Mouse (Mus musculus) lung, adult 2 months (tissue): ENCODE results near the gene Psmd9. TPM values are rescaled to one million over a fixed set of nuclear protein-coding genes. Genes with fewer than 3 reads are reported as not detected.
A peak's percentile ranks its signal among the peaks of the same experiment; 100 is the strongest.

Source experiments
- DNase-seq: peaks from one replicate; pipeline ENCODE4 v3.0.0; 2022
- H3K4me1 ChIP-seq: fragments of 200-500 bp; 2 replicates; pipeline ENCODE4 v1.6.1; 2011; ENCODE audit warnings: low read length; ENCODE audit not compliant: control insufficient read depth, insufficient read depth
- H3K4me3 ChIP-seq: fragments of 200-500 bp; replicated peaks from 2 replicates; pipeline ENCODE3; 2011; ENCODE audit warnings: low read depth, mild to moderate bottlenecking, control low read depth, low read length; ENCODE audit errors: extremely low read depth
- CTCF ChIP-seq: fragments of 200-500 bp; IDR thresholded peaks from 2 replicates; pipeline ENCODE4 v1.5.1; 2011; ENCODE audit warnings: mild to moderate bottlenecking, low read length, control low read depth; ENCODE audit not compliant: insufficient read depth
- POLR2A ChIP-seq: fragments of 200-500 bp; IDR thresholded peaks from 2 replicates; pipeline ENCODE4 v1.6.1; 2011; ENCODE audit warnings: low read depth, mild to moderate bottlenecking, control low read depth, low read length, borderline replicate concordance; ENCODE audit errors: extremely low read depth
- WGBS: fragments of 180-500 bp; shearing (Covaris S2); methylation state at CpG from one replicate; pipeline ENCODE4 v1.1.7; 2018; 5-methylcytosine and 5-hydroxymethylcytosine counted together
- polyA plus RNA-seq: library from polyadenylated mRNA; depleted of rRNA; stranded (reverse); fragments of >200 nt; gene quantifications from 2 replicates; pipeline ENCODE4 v1.2.3, GENCODE M21; 2012

Gene Psmd9
- polyA plus RNA-seq, 1 experiment: 21.5 TPM

DNA sequence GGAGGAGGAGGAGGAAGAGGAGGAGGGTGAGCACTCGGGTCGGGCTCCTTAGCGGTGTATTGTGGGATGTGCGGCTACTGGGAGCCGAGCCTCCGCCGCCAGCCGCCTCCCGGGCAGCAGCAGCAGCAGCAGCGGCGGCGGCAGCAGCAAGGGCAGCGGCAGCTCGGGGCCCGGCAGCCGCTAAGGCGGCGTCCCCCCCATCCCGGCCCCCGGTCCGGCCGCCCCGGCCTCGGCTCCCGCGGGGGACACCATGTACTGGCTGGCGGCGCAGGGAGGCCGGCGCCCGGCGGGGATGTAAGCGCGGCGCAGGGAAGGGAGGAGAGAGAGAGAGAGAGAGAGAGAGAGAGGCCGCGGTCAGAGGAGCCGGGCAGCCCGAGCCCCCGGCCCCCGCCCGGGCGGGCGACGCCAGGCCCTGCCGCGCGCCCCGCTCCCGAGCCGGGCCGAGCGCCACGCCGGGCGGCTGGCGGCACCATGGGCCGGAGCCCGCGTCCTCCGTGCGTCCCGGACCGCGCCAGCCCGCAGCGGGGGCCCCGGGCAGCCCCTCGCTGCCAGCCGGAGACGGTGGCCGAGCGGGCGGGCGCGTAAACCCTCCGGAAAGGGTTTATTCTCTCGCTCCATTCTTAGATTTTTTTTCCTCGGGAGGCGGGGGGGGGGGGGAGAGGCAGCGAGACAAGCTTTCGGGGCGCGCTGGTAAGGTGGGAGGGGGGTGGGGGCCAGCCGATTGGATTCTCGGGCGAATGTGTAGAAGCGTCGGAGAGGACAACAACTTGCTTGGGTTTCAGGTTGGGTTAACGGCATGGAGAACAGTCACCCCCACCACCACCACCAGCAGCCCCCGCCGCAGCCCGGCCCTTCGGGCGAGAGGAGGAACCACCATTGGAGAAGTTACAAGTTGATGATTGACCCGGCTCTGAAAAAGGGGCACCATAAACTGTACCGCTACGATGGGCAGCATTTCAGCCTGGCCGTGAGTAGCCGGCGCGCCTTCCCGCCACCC lies 26.8 kb upstream of the Psmd9 start, which contains the start of gene Setd1b:
Gene Setd1b, plus strand, starts transcription at position 33 of the 997 bp plus-strand sequence.
- Histone ChIP-seq H3K4me3 (peak within 1 kb of the TSS; percentile 66), H3K4me1 (peaks cover 4% of the 10 kb centered on the region)
- WGBS: under 1% methylated on average over 97 of the region's 103 CpGs
- DNase-seq: peak; percentile 68
- TF ChIP-seq POLR2A (peak; percentile 41; the same call in 1 of the 2 replicates), CTCF (no peak)

DNA sequence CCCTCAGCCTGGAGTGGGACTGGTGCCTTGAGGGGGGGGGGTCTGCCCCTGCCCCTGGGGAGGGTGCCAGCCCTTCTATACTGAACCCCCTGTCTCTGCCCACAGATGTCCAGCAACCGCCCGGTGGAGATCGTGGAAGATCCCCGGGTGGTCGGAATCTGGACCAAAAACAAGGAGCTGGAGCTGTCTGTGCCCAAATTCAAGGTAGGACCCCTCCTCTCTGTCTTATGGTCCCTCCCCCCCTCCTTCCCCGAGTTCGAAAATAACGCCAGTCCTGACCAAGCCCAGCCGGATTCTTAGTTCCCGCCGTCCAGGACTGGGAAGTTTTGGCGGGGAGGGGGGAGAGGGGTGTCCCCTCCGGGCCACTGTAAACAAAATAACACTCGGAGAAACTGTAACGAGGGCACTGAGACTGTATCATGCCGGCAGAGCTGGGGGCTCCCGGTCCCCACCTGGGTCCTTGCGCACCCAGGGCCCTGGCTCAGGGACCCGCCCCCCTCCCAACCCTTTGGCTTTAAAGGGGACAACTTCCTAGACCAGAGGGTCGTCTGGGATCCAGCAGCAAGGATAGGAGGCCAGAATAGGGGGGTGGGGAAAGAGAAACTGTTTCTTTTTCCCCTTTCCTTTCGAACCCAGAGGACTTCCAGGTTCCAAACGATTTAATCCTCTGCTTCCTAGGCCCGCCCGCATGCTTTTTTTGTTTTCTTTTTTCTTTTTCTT lies 25.8 kb upstream of the Psmd9 start:
- WGBS: under 1% methylated on average over 24 of the region's 24 CpGs
- peak overlapping the region; percentile 66 for H3K4me3 ChIP-seq
- H3K4me1 ChIP-seq: peaks cover 6% of the 10 kb centered on the region
- DNase-seq: peak; percentile 44
- no peak for TF ChIP-seq POLR2A
- no peak for TF ChIP-seq CTCF

DNA sequence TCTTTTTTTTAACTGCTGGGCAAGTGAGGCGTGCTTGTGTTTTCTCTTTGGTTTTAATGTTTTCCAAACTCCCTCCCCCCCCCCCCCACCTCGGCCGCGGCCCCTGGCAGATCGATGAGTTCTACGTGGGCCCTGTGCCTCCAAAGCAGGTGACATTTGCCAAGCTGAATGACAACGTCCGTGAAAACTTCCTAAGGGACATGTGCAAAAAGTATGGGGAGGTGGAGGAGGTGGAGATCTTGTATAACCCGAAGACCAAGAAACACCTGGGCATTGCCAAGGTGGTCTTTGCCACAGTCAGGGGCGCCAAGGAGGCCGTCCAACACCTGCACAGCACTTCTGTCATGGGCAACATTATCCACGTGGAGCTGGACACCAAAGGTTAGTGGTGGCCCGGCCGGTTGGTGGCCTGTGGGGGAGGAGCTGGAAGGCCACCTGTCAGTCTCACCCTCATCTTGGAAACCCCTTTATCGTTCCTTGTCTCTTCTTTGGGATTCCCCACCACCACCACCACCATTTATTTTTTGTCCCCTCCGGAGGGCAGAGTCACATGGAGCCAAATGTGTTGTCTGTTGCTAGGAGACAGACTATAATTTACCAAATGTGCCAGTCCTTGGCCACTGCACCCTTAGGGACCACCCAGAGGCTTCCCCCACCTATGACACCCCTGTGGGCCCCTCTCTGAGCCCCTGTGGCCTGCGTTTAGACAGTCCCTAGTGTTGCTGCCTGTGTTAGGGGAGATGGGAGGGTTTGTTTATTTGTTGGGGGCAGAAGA lies 25.1 kb upstream of the Psmd9 start:
- whole genome bisulfite sequencing: 7% methylated on average over 17 of the region's 17 CpGs
- no peak for DNase-seq
- no peak for TF ChIP-seq POLR2A
- no peak for TF ChIP-seq CTCF
- H3K4me3 ChIP-seq: peak overlapping the region; percentile 49
- peaks cover 6% of the 10 kb centered on the region for H3K4me1 ChIP-seq

- peak overlapping the region; percentile 41 for H3K4me3 ChIP-seq
- WGBS: 42% methylated on average over 20 of the region's 20 CpGs
- no peak for TF ChIP-seq POLR2A
- TF ChIP-seq CTCF: no peak
- DNase-seq: no peak
- peaks cover 12% of the 10 kb centered on the region for H3K4me1 ChIP-seq
These were observed 24.2 kb upstream of the Psmd9 start for GRCm38 (mm10) chr5:123144746-123145590.

DNA sequence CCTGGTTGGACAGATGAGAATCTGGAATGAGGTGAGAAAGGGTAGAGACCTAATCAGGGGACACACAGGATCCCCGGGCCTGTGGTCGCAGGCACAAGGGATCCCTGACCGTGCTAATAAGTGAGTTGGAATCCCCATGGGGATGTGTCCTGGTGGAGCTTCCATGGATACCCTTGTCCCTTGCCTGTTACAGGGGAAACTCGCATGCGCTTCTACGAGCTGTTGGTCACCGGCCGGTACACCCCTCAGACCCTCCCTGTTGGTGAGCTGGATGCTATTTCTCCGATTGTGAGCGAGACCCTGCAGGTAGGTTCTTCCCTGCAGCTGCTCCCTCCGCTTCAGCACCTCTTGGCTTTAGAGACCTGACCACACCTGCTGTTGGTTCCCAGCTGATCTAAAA lies 22.9 kb upstream of the Psmd9 start:
- TF ChIP-seq CTCF: no peak
- TF ChIP-seq POLR2A: no peak
- DNase-seq: no peak
- whole genome bisulfite sequencing: 89% methylated on average over 11 of the region's 11 CpGs
- Histone ChIP-seq H3K4me3 (no peak overlapping the region), H3K4me1 (peaks cover 19% of the 10 kb centered on the region)

DNA sequence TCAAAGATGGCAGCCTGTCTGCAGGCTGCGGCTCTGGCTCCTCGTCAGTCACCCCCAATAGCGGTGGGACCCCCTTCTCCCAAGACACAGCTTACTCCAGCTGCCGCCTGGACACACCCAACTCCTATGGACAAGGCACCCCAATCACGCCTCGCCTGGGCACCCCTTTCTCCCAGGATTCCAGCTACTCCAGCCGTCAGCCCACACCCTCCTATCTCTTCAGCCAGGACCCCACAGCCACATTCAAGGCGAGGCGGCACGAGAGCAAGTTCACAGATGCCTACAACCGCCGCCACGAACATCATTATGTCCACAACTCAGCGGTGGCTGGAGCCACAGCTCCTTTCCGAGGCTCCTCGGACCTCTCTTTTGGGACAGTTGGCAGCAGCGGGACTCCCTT lies 21.6 kb upstream of the Psmd9 start:
- no peak for TF ChIP-seq POLR2A
- no peak for TF ChIP-seq CTCF
- Histone ChIP-seq H3K4me1 (peaks cover 19% of the 10 kb centered on the region), H3K4me3 (no peak overlapping the region)
- WGBS: 81% methylated on average over 17 of the region's 17 CpGs
- no peak for DNase-seq

- no peak for TF ChIP-seq POLR2A
- no peak for TF ChIP-seq CTCF
- WGBS: 83% methylated on average over 25 of the region's 25 CpGs
- Histone ChIP-seq H3K4me3 (no peak overlapping the region), H3K4me1 (peaks cover 19% of the 10 kb centered on the region)
- DNase-seq: no peak
These were observed 21.0 kb upstream of the Psmd9 start for GRCm38 (mm10) chr5:123148073-123148722.
